In the genomic region with DNA sequence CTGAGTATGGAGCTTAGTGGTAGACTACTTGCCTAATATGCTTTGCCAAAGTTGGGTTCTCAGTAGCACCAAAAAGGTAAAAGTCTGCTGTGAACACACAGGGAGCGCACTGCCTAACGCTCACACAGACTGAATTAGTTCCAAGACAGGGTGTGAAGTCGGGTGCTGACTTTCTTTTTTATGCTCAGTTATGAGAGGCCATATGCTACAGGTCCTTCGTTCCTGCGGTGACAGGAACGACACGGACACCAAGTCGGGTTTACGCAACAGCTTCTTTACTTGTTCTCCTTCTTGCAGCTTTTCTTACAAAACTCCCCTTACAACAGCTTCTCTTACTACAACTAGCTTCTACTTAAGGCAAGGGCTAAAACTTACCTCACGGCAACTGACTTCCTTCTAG, we compare ENCODE assay signal across 26 mouse cellular contexts. TPM values are rescaled to one million over a fixed set of nuclear protein-coding genes. Genes with fewer than 3 reads are reported as not detected.
DNase-seq lines count a peak whose midpoint lies in the region; ATAC-seq and TF ChIP-seq lines count a peak whose summit lies in the region.
"Had no signal": no experiment of that assay in that cellular context is flagged by ENCODE, and none has a peak within 500 bp of the region (broad histone marks: within the 10 kb centered on the region; RNA-seq: fewer than 3 reads in every experiment).

No protein-coding gene starts in this region.

- 75% methylated on average over 10 of the region's 10 CpGs for WGBS in lung, postnatal 0 days
- 55% methylated on average over 10 of the region's 10 CpGs for WGBS in bone marrow, adult 2 months

- TF ChIP-seq EP300 in lung, postnatal 0 days (IDR thresholded peaks at IDR 0.05): no peak

- no peak overlapping the region for H3K4me2 ChIP-seq in lung, postnatal 0 days (replicated peaks; ENCODE audit: low read depth, low read length)
- H3K4me2 ChIP-seq: embryonic facial prominence, embryonic 13.5 days; forebrain, embryonic 13.5 days; heart, embryonic 12.5 days; hindbrain, embryonic 14.5 days had no signal

- no peak for TF ChIP-seq CTCF in lung, postnatal 0 days (IDR thresholded peaks at IDR 0.05)
- no peak for TF ChIP-seq CTCF in bone marrow, adult 2 months (IDR thresholded peaks at IDR 0.05; ENCODE audit: control insufficient read depth, insufficient read depth, low read length)

- H3K9ac ChIP-seq in lung, postnatal 0 days (replicated peaks; ENCODE audit: low read depth): no peak overlapping the region
- H3K9ac ChIP-seq: embryonic facial prominence, embryonic 13.5 days; forebrain, embryonic 13.5 days; forebrain, postnatal 0 days; heart, embryonic 12.5 days; hindbrain, embryonic 14.5 days had no signal

- H3K27me3 ChIP-seq in lung, postnatal 0 days (replicated peaks; ENCODE audit: insufficient read depth, low read length): no peaks in the 10 kb centered on the region
- H3K27me3 ChIP-seq: embryonic facial prominence, embryonic 13.5 days; forebrain, embryonic 13.5 days; heart, embryonic 12.5 days had no signal

- no peak overlapping the region for H3K27ac ChIP-seq in lung, postnatal 0 days (ENCODE audit: low read length)
- H3K27ac ChIP-seq in bone marrow, adult 2 months (ENCODE audit: control insufficient read depth, insufficient read depth, low read depth, low read length, poor library complexity): peak overlapping the region; percentile 82
- H3K27ac ChIP-seq: embryonic facial prominence, embryonic 13.5 days; forebrain, embryonic 13.5 days; hindbrain, embryonic 10.5 days; hindbrain, embryonic 14.5 days had no signal

- H3K9me3 ChIP-seq in lung, postnatal 0 days (ENCODE audit: low read length): no peaks in the 10 kb centered on the region
- H3K9me3 ChIP-seq: embryonic facial prominence, embryonic 13.5 days; forebrain, embryonic 13.5 days; G1E had no signal

- DNase-seq in lung, postnatal 0 days (ENCODE audit: low spot score): no peak
- DNase-seq in lung, postnatal 10 days: no peak
- DNase-seq in kidney, adult 11 months: no peak
- DNase-seq in spleen, postnatal 36 days (ENCODE audit: low spot score in 2 of 2): no peak
- DNase-seq: adrenal gland, postnatal 10 days; B cell, adult 2 months; cerebellum, adult 11-12 months; cerebellum, adult 9-11 months; cerebellum, postnatal 36 days; forebrain, postnatal 0 days; gastrocnemius, postnatal 14 days had no signal

- TF ChIP-seq POLR2A in bone marrow, adult 2 months (IDR thresholded peaks at IDR 0.05; ENCODE audit: borderline replicate concordance, control insufficient read depth, low read depth, low read length): no peak

- no peaks in the 10 kb centered on the region for H3K4me1 ChIP-seq in lung, postnatal 0 days (ENCODE audit: insufficient read depth, low read depth, low read length)
- H3K4me1 ChIP-seq in bone marrow, adult 2 months (ENCODE audit: control insufficient read depth, insufficient read depth, low read length): peaks cover 6% of the 10 kb centered on the region
- H3K4me1 ChIP-seq: embryonic facial prominence, embryonic 13.5 days; forebrain, embryonic 13.5 days; heart, embryonic 12.5 days; hindbrain, embryonic 10.5 days had no signal

- H3K4me3 ChIP-seq in lung, postnatal 0 days (ENCODE audit: low read depth, low read length): no peak overlapping the region
- no peak overlapping the region for H3K4me3 ChIP-seq in bone marrow, adult 2 months (replicated peaks; ENCODE audit: control insufficient read depth, low read depth, low read length)
- H3K4me3 ChIP-seq: embryonic facial prominence, embryonic 13.5 days; forebrain, embryonic 13.5 days; heart, embryonic 12.5 days; hindbrain, embryonic 10.5 days had no signal

- peak; percentile 11; the same call in 1 of the 2 replicates for ATAC-seq in lung, postnatal 0 days
- ATAC-seq in granulocyte monocyte progenitor cell, adult 5-6 weeks (replicated peaks; ENCODE audit: poor library complexity, severe bottlenecking): peak; percentile 76
- ATAC-seq: CD4-positive, CD25-positive, alpha-beta regulatory T cell, adult 4 months; forebrain, embryonic 13.5 days; forebrain, postnatal 0 days had no signal

- H3K36me3 ChIP-seq in lung, postnatal 0 days (ENCODE audit: insufficient read depth, low read length): peaks cover 12% of the 10 kb centered on the region; the same call in 1 of the 2 replicates

RNA-seq across cellular contexts. Expression of gene Gm17545, which starts 10.9 kb away (rescaled TPM):
- polyA plus RNA-seq in lung, postnatal 0 days (2015; fragmentation: Nextera tagmentation; extraction: Ambion mirVana): not detected in 2 replicates
- polyA plus RNA-seq in bone marrow, adult 2 months (2011; ENCODE audit: insufficient read depth, insufficient read length, low replicate concordance, missing spikeins): not detected in 2 replicates
- not detected in 2 replicates for total RNA-seq in granulocyte monocyte progenitor cell, adult 5-6 weeks (2014; fragmentation: Nextera tagmentation)
- total RNA-seq in granulocyte monocyte progenitor cell, adult 5-6 weeks (2017): not detected in 2 replicates
- total RNA-seq: adrenal gland, postnatal 10 days; adrenal gland, postnatal 4 days; forebrain, postnatal 0 days; G1E; gastrocnemius, adult 18-20 months; gastrocnemius, postnatal 14 days; heart, adult 8-10 months; heart, postnatal 25 days had no signal
- polyA plus RNA-seq: CD4-positive, CD25-positive, alpha-beta regulatory T cell, adult 4 months; embryonic facial prominence, embryonic 13.5 days; forebrain, embryonic 13.5 days; forebrain, postnatal 0 days; G1E; gonadal fat pad, adult 2 months; heart, embryonic 12.5 days; heart, embryonic 16.5 days; hindbrain, embryonic 10.5 days; hindbrain, embryonic 14.5 days had no signal

RNA-seq across cellular contexts. Expression of gene Rp9, which starts 26.4 kb away (rescaled TPM):
- 67.6 and 68.1 TPM in 2 replicates for polyA plus RNA-seq in lung, postnatal 0 days (2015; fragmentation: Nextera tagmentation; extraction: Ambion mirVana)
- polyA plus RNA-seq in bone marrow, adult 2 months (2011; ENCODE audit: insufficient read depth, insufficient read length, low replicate concordance, missing spikeins): 42.4 and 64.8 TPM in 2 replicates
- total RNA-seq in granulocyte monocyte progenitor cell, adult 5-6 weeks (2014; fragmentation: Nextera tagmentation): 80.0 and 88.0 TPM in 2 replicates
- 164 and 168 TPM in 2 replicates for total RNA-seq in granulocyte monocyte progenitor cell, adult 5-6 weeks (2017)

RNA-seq across cellular contexts. Expression of gene 9530077C05Rik, which starts 31.8 kb away (rescaled TPM):
- 4.5 and 4.9 TPM in 2 replicates for polyA plus RNA-seq in lung, postnatal 0 days (2015; fragmentation: Nextera tagmentation; extraction: Ambion mirVana)
- polyA plus RNA-seq in bone marrow, adult 2 months (2011; ENCODE audit: insufficient read depth, insufficient read length, low replicate concordance, missing spikeins): 4.9 and 8.9 TPM in 2 replicates
- total RNA-seq in granulocyte monocyte progenitor cell, adult 5-6 weeks (2014; fragmentation: Nextera tagmentation): 2.1 TPM in 1 of 2 replicates, not detected in the other
- total RNA-seq in granulocyte monocyte progenitor cell, adult 5-6 weeks (2017): 2.0 and 2.1 TPM in 2 replicates

RNA-seq across cellular contexts. Expression of gene Bbs9, which starts 32.4 kb away (rescaled TPM):
- 7.1 and 11.2 TPM in 2 replicates for polyA plus RNA-seq in lung, postnatal 0 days (2015; fragmentation: Nextera tagmentation; extraction: Ambion mirVana)
- 4.5 and 8.0 TPM in 2 replicates for polyA plus RNA-seq in bone marrow, adult 2 months (2011; ENCODE audit: insufficient read depth, insufficient read length, low replicate concordance, missing spikeins)
- 10.9 and 20.5 TPM in 2 replicates for total RNA-seq in granulocyte monocyte progenitor cell, adult 5-6 weeks (2014; fragmentation: Nextera tagmentation)
- 14.8 and 18.4 TPM in 2 replicates for total RNA-seq in granulocyte monocyte progenitor cell, adult 5-6 weeks (2017)

RNA-seq across cellular contexts. Expression of gene Anln, which starts 54.2 kb away (rescaled TPM):
- 2.8 and 4.2 TPM in 2 replicates for polyA plus RNA-seq in lung, postnatal 0 days (2015; fragmentation: Nextera tagmentation; extraction: Ambion mirVana)
- polyA plus RNA-seq in bone marrow, adult 2 months (2011; ENCODE audit: insufficient read depth, insufficient read length, low replicate concordance, missing spikeins): 26.1 and 35.5 TPM in 2 replicates
- 40.1 and 40.4 TPM in 2 replicates for total RNA-seq in granulocyte monocyte progenitor cell, adult 5-6 weeks (2014; fragmentation: Nextera tagmentation)
- 55.3 and 59.9 TPM in 2 replicates for total RNA-seq in granulocyte monocyte progenitor cell, adult 5-6 weeks (2017)
